In genomic region chr5:115529364-115529741, GRCm38 (mm10) we compare ENCODE assay signal across 8 mouse cellular contexts. TPM values are rescaled to one million over a fixed set of nuclear protein-coding genes. Genes with fewer than 3 reads are reported as not detected.
DNase-seq lines count a peak whose midpoint lies in the region; ATAC-seq lines count a peak whose summit lies in the region.

No protein-coding gene starts in this region.

- DNase-seq in heart, adult 11 months: no peak
- no peak for DNase-seq in midbrain, embryonic 14.5 days
- DNase-seq in gastrocnemius, postnatal 4 days (ENCODE audit: low spot score in 2 of 2): no peak
- DNase-seq in right cerebral cortex, postnatal 36 days (ENCODE audit: low spot score in 2 of 2): no peak

- no peaks in the 10 kb centered on the region for H3K27me3 ChIP-seq in heart, embryonic 15.5 days
- no peaks in the 10 kb centered on the region for H3K27me3 ChIP-seq in midbrain, embryonic 15.5 days (replicated peaks)
- H3K27me3 ChIP-seq in midbrain, embryonic 14.5 days (ENCODE audit: control insufficient read depth, insufficient read depth, low read length): no peaks in the 10 kb centered on the region
- no peaks in the 10 kb centered on the region for H3K27me3 ChIP-seq in intestine, embryonic 16.5 days (replicated peaks; ENCODE audit: control insufficient read depth, insufficient read depth, low read length)
- H3K27me3 ChIP-seq in stomach, embryonic 16.5 days (ENCODE audit: control insufficient read depth, insufficient read depth, low read length): no peaks in the 10 kb centered on the region

- H3K9me3 ChIP-seq in heart, embryonic 15.5 days (replicated peaks): no peaks in the 10 kb centered on the region
- H3K9me3 ChIP-seq in midbrain, embryonic 15.5 days: no peaks in the 10 kb centered on the region
- no peaks in the 10 kb centered on the region for H3K9me3 ChIP-seq in midbrain, embryonic 14.5 days (ENCODE audit: control insufficient read depth, low read length)
- no peaks in the 10 kb centered on the region for H3K9me3 ChIP-seq in intestine, embryonic 16.5 days (ENCODE audit: control insufficient read depth, low read length)
- no peaks in the 10 kb centered on the region for H3K9me3 ChIP-seq in stomach, embryonic 16.5 days (replicated peaks; ENCODE audit: control insufficient read depth, low read length)

- peak overlapping the region; percentile 60; the same call in 1 of the 2 replicates for H3K4me2 ChIP-seq in heart, embryonic 15.5 days
- H3K4me2 ChIP-seq in midbrain, embryonic 15.5 days: no peak overlapping the region
- no peak overlapping the region for H3K4me2 ChIP-seq in midbrain, embryonic 14.5 days (ENCODE audit: low read length)
- H3K4me2 ChIP-seq in intestine, embryonic 16.5 days (ENCODE audit: low read depth, low read length): 0 out of 2 replicates have a peak overlapping the region, but pooled peaks have one; percentile 18
- H3K4me2 ChIP-seq in stomach, embryonic 16.5 days (ENCODE audit: low read depth, low read length): peak overlapping the region; percentile 32

- peaks cover 83% of the 10 kb centered on the region for H3K4me1 ChIP-seq in heart, embryonic 15.5 days (replicated peaks)
- H3K4me1 ChIP-seq in midbrain, embryonic 15.5 days: peaks cover 24% of the 10 kb centered on the region
- H3K4me1 ChIP-seq in midbrain, embryonic 14.5 days (ENCODE audit: control insufficient read depth, insufficient read depth, low read length): 0 out of 2 replicates have a peak, but pooled peaks cover 6% of the 10 kb centered on the region
- H3K4me1 ChIP-seq in intestine, embryonic 16.5 days (ENCODE audit: control insufficient read depth, insufficient read depth, low read length): peaks cover 67% of the 10 kb centered on the region
- peaks cover 76% of the 10 kb centered on the region for H3K4me1 ChIP-seq in stomach, embryonic 16.5 days (ENCODE audit: control insufficient read depth, insufficient read depth, low read length)

- WGBS in heart, embryonic 15.5 days: 28% methylated on average over 8 of the region's 8 CpGs
- 75% methylated on average over 8 of the region's 8 CpGs for WGBS in midbrain, embryonic 15.5 days
- WGBS in midbrain, embryonic 14.5 days: 75% methylated on average over 8 of the region's 8 CpGs
- WGBS in intestine, embryonic 16.5 days: 45% methylated on average over 8 of the region's 8 CpGs
- WGBS in stomach, embryonic 16.5 days: 35% methylated on average over 8 of the region's 8 CpGs

- no peaks in the 10 kb centered on the region for H3K36me3 ChIP-seq in heart, embryonic 15.5 days
- H3K36me3 ChIP-seq in midbrain, embryonic 15.5 days (replicated peaks): no peaks in the 10 kb centered on the region
- H3K36me3 ChIP-seq in midbrain, embryonic 14.5 days (ENCODE audit: control insufficient read depth, insufficient read depth, low read length): no peaks in the 10 kb centered on the region
- H3K36me3 ChIP-seq in intestine, embryonic 16.5 days (ENCODE audit: control insufficient read depth, insufficient read depth, low read length): no peaks in the 10 kb centered on the region
- H3K36me3 ChIP-seq in stomach, embryonic 16.5 days (ENCODE audit: control insufficient read depth, insufficient read depth, low read length): no peaks in the 10 kb centered on the region

- peak overlapping the region; percentile 96 for H3K27ac ChIP-seq in heart, embryonic 15.5 days
- H3K27ac ChIP-seq in midbrain, embryonic 15.5 days: peak overlapping the region; percentile 8; the same call in 1 of the 2 replicates
- no peak overlapping the region for H3K27ac ChIP-seq in midbrain, embryonic 14.5 days (replicated peaks; ENCODE audit: low read depth, low read length)
- peak overlapping the region; percentile 85 for H3K27ac ChIP-seq in intestine, embryonic 16.5 days (ENCODE audit: low read length)
- peak overlapping the region; percentile 80 for H3K27ac ChIP-seq in stomach, embryonic 16.5 days (ENCODE audit: low read length)

- H3K9ac ChIP-seq in heart, embryonic 15.5 days: peak overlapping the region; percentile 10; the same call in 1 of the 2 replicates
- H3K9ac ChIP-seq in midbrain, embryonic 15.5 days: no peak overlapping the region
- no peak overlapping the region for H3K9ac ChIP-seq in midbrain, embryonic 14.5 days (replicated peaks; ENCODE audit: low read length)
- no peak overlapping the region for H3K9ac ChIP-seq in intestine, embryonic 16.5 days (ENCODE audit: low read depth, low read length)
- H3K9ac ChIP-seq in stomach, embryonic 16.5 days (ENCODE audit: low read length): 0 out of 2 replicates have a peak overlapping the region, but pooled peaks have one; percentile 40

- H3K4me3 ChIP-seq in heart, embryonic 15.5 days: no peak overlapping the region
- H3K4me3 ChIP-seq in midbrain, embryonic 15.5 days: no peak overlapping the region
- H3K4me3 ChIP-seq in midbrain, embryonic 14.5 days (replicated peaks; ENCODE audit: low read depth, low read length): no peak overlapping the region
- H3K4me3 ChIP-seq in intestine, embryonic 16.5 days (ENCODE audit: low read length): no peak overlapping the region
- H3K4me3 ChIP-seq in stomach, embryonic 16.5 days (replicated peaks; ENCODE audit: low read length): no peak overlapping the region

- ATAC-seq in heart, embryonic 15.5 days (replicated peaks; ENCODE audit: insufficient number of reproducible peaks, insufficient read depth, low FRiP score, low read depth): no peak
- ATAC-seq in midbrain, embryonic 15.5 days (replicated peaks): no peak
- no peak for ATAC-seq in midbrain, embryonic 14.5 days (ENCODE audit: low FRiP score, low TSS enrichment)
- no peak for ATAC-seq in intestine, embryonic 16.5 days
- no peak for ATAC-seq in stomach, embryonic 16.5 days (ENCODE audit: insufficient read depth, low FRiP score)

RNA-seq across cellular contexts. Expression of gene Pxn, which starts 22.9 kb away (rescaled TPM):
- polyA plus RNA-seq in heart, embryonic 15.5 days (2015; fragmentation: Nextera tagmentation; extraction: Ambion mirVana): 33.5 and 46.2 TPM in 2 replicates
- polyA plus RNA-seq in midbrain, embryonic 15.5 days (2015; fragmentation: Nextera tagmentation; extraction: Ambion mirVana): 20.4 and 20.9 TPM in 2 replicates
- 10.9 and 11.3 TPM in 2 replicates for polyA plus RNA-seq in midbrain, embryonic 14.5 days (2014; fragmentation: Nextera tagmentation; extraction: Ambion mirVana)
- polyA plus RNA-seq in intestine, embryonic 16.5 days (2015; fragmentation: Nextera tagmentation; extraction: Ambion mirVana): 71.9 and 88.2 TPM in 2 replicates
- polyA plus RNA-seq in stomach, embryonic 16.5 days (2015; fragmentation: Nextera tagmentation; extraction: Ambion mirVana): 41.9 and 44.5 TPM in 2 replicates
- total RNA-seq in gastrocnemius, postnatal 4 days (2021): 100 to 1,000 TPM; 170 to 175 TPM

RNA-seq across cellular contexts. Expression of gene Rplp0, which starts 29.9 kb away (rescaled TPM):
- 925 and 1,001 TPM in 2 replicates for polyA plus RNA-seq in heart, embryonic 15.5 days (2015; fragmentation: Nextera tagmentation; extraction: Ambion mirVana)
- 811 and 847 TPM in 2 replicates for polyA plus RNA-seq in midbrain, embryonic 15.5 days (2015; fragmentation: Nextera tagmentation; extraction: Ambion mirVana)
- 1,038 and 1,071 TPM in 2 replicates for polyA plus RNA-seq in midbrain, embryonic 14.5 days (2014; fragmentation: Nextera tagmentation; extraction: Ambion mirVana)
- polyA plus RNA-seq in intestine, embryonic 16.5 days (2015; fragmentation: Nextera tagmentation; extraction: Ambion mirVana): 1,506 and 1,615 TPM in 2 replicates
- polyA plus RNA-seq in stomach, embryonic 16.5 days (2015; fragmentation: Nextera tagmentation; extraction: Ambion mirVana): 1,450 and 1,538 TPM in 2 replicates
- total RNA-seq in gastrocnemius, postnatal 4 days (2021): 1,000 to 10,000 TPM; 1,089 to 1,227 TPM

RNA-seq across cellular contexts. Expression of gene Gcn1l1, which starts 35.7 kb away (rescaled TPM):
- 20.9 and 28.8 TPM in 2 replicates for polyA plus RNA-seq in heart, embryonic 15.5 days (2015; fragmentation: Nextera tagmentation; extraction: Ambion mirVana)
- polyA plus RNA-seq in midbrain, embryonic 15.5 days (2015; fragmentation: Nextera tagmentation; extraction: Ambion mirVana): 48.3 and 53.4 TPM in 2 replicates
- 40.5 and 51.2 TPM in 2 replicates for polyA plus RNA-seq in midbrain, embryonic 14.5 days (2014; fragmentation: Nextera tagmentation; extraction: Ambion mirVana)
- polyA plus RNA-seq in intestine, embryonic 16.5 days (2015; fragmentation: Nextera tagmentation; extraction: Ambion mirVana): 25.5 and 26.3 TPM in 2 replicates
- polyA plus RNA-seq in stomach, embryonic 16.5 days (2015; fragmentation: Nextera tagmentation; extraction: Ambion mirVana): 33.6 and 35.1 TPM in 2 replicates
- 10 to 100 TPM; 48.8 to 50.7 TPM for total RNA-seq in gastrocnemius, postnatal 4 days (2021)

RNA-seq across cellular contexts. Expression of gene Sirt4, which starts 44.8 kb away (rescaled TPM):
- polyA plus RNA-seq in heart, embryonic 15.5 days (2015; fragmentation: Nextera tagmentation; extraction: Ambion mirVana): 20.9 TPM in 2 replicates
- 31.6 and 32.6 TPM in 2 replicates for polyA plus RNA-seq in midbrain, embryonic 15.5 days (2015; fragmentation: Nextera tagmentation; extraction: Ambion mirVana)
- 23.8 and 25.9 TPM in 2 replicates for polyA plus RNA-seq in midbrain, embryonic 14.5 days (2014; fragmentation: Nextera tagmentation; extraction: Ambion mirVana)
- 20.4 and 23.1 TPM in 2 replicates for polyA plus RNA-seq in intestine, embryonic 16.5 days (2015; fragmentation: Nextera tagmentation; extraction: Ambion mirVana)
- 24.4 and 28.0 TPM in 2 replicates for polyA plus RNA-seq in stomach, embryonic 16.5 days (2015; fragmentation: Nextera tagmentation; extraction: Ambion mirVana)
- 10 to 100 TPM; 13.4 to 16.8 TPM for total RNA-seq in gastrocnemius, postnatal 4 days (2021)

Comparison
In these comparisons a context has a peak if more than half of its experiments do, and no peak if none do; other contexts are left out.
1. H3K4me2 ChIP-seq: peak in heart, embryonic 15.5 days (single experiment), intestine, embryonic 16.5 days (single experiment) and stomach, embryonic 16.5 days (single experiment); none in midbrain, embryonic 15.5 days (single experiment) and midbrain, embryonic 14.5 days (single experiment).
2. H3K9ac ChIP-seq: peak in heart, embryonic 15.5 days (single experiment) and stomach, embryonic 16.5 days (single experiment); none in midbrain, embryonic 15.5 days (single experiment), midbrain, embryonic 14.5 days (single experiment) and intestine, embryonic 16.5 days (single experiment).